Mouse (Mus musculus) lung, postnatal 0 days (tissue): ENCODE results near the gene Sh3glb1. TPM values are rescaled to one million over a fixed set of nuclear protein-coding genes. Genes with fewer than 3 reads are reported as not detected.
"Not testable (repeated sequence)": the region's sequence is repeated elsewhere in the genome, so short reads cannot be mapped to it uniquely, and the experiment has no call there.

ENCODE experiments used
- ATAC-seq: fragments of 200-750 bp; cut with Nextera tagmentation; 2 replicates; pipeline ENCODE4 v1.8.0; 2017; ENCODE audit warnings: moderate library complexity
- DNase-seq: peaks from one replicate; pipeline ENCODE4 v3.0.0-alpha.2; 2016; ENCODE audit warnings: low spot score
- H3K27ac ChIP-seq: fragments of 300-500 bp; sonication (generic); 2 replicates; pipeline ENCODE4 v1.5.1; 2014; ENCODE audit warnings: antibody characterized with exemption, mild to moderate bottlenecking, low read length, mixed read lengths
- H3K27me3 ChIP-seq: fragments of 300-500 bp; sonication (generic); replicated peaks from 2 replicates; pipeline ENCODE4 v1.6.1; 2014; ENCODE audit warnings: low read length, mixed read lengths; ENCODE audit not compliant: insufficient read depth
- H3K36me3 ChIP-seq: fragments of 300-500 bp; sonication (generic); 2 replicates; pipeline ENCODE4 v1.6.1; 2014; ENCODE audit warnings: low read length, mixed read lengths; ENCODE audit not compliant: insufficient read depth
- H3K4me1 ChIP-seq: fragments of 300-500 bp; sonication (generic); 2 replicates; pipeline ENCODE4 v1.6.1; 2014; ENCODE audit warnings: antibody characterized with exemption, low read depth, low read length, mixed read lengths; ENCODE audit not compliant: insufficient read depth
- H3K4me2 ChIP-seq: fragments of 300-500 bp; sonication (generic); replicated peaks from 2 replicates; pipeline ENCODE4 v1.6.1; 2014; ENCODE audit warnings: low read depth, mild to moderate bottlenecking, low read length, moderate library complexity, mixed read lengths
- H3K4me3 ChIP-seq: fragments of 300-500 bp; sonication (generic); 2 replicates; pipeline ENCODE4 v1.5.1; 2014; ENCODE audit warnings: low read depth, low read length
- H3K9ac ChIP-seq: fragments of 300-500 bp; sonication (generic); replicated peaks from 2 replicates; pipeline ENCODE4 v1.6.1; 2014; ENCODE audit warnings: low read depth, mild to moderate bottlenecking
- H3K9me3 ChIP-seq: fragments of 300-500 bp; sonication (generic); 2 replicates; pipeline ENCODE4 v1.6.1; 2016; ENCODE audit warnings: low read length, mixed read lengths
- CTCF ChIP-seq: IDR thresholded peaks from 2 replicates; pipeline ENCODE4 v1.5.1; 2016; ENCODE audit warnings: antibody characterized with exemption, mild to moderate bottlenecking
- EP300 ChIP-seq: IDR thresholded peaks from 2 replicates; pipeline ENCODE4 v1.6.1; 2016; ENCODE audit warnings: antibody characterized with exemption, mild to moderate bottlenecking, control low read depth
- WGBS: fragments of 180-500 bp; shearing (Covaris S2); extraction: QIAGEN DNeasy Blood & Tissue Kit; methylation state at CpG from one replicate; pipeline ENCODE4 v1.1.7; 2014; 5-methylcytosine and 5-hydroxymethylcytosine counted together
- polyA plus RNA-seq: library from polyadenylated mRNA; unstranded; fragments of >200 nt; fragmentation: Nextera tagmentation; extraction: Ambion mirVana; gene quantifications from 2 replicates; pipeline ENCODE4 v1.2.1, GENCODE M21; 2015

The Sh3glb1 gene
- polyA plus RNA-seq: 173 and 175 TPM in 2 replicates

DNA sequence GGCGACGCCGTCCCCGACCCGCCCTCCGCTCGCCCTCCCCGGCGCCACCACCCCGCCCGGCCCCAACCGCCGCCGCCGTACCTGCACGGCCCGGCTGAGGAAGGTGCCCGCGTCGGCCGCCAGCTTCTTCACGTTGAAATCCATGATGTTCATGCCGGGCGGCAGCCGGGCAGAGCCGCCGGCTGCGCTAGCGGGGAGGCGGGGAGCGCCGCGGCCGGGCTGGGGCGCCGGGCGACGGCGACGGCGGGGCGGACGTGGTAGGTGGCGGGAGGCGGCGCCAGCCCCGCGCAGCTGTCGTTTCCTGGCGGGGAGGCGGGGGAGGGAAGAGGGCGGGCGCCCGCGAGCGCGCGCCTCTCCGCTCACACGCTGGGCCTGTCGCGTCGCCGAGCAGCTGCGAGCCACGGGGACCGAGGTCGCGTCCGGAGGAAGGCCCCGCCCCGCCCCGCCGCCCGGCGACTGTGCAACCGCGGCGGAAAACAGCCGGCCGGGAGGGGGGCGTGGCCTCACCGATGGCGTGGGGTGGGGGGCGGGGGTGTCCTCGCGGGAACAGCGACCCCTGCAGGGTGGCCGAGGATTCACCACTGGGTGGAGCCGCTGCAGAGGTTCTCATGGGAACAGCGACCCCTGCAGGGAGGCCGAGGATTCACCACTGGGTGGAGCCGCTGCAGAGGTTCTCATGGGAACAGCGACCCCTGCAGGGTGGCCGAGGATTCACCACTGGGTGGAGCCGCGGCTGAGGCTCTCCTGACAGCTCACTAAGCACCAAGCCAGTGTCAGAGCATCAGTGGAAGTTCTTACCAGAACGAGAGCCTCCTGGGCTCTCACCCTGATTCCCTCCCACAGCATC lies at the start of gene Sh3glb1:
Sh3glb1 (minus strand) TSS at position 435 of the 847 bp plus-strand sequence.
- H3K9me3 ChIP-seq: no peaks in the 10 kb centered on the region
- H3K9ac ChIP-seq: peak within 1 kb of the TSS; percentile 88
- no peaks in the 10 kb centered on the region for H3K27me3 ChIP-seq
- ATAC-seq: peak; percentile 90
- H3K36me3 ChIP-seq: no peaks in the 10 kb centered on the region
- WGBS: 1% methylated on average over 52 of the region's 98 CpGs
- TF ChIP-seq CTCF (peak; percentile 99), EP300 (peak; percentile 14; the same call in 1 of the 2 replicates)
- peak within 1 kb of the TSS; percentile 100 for H3K27ac ChIP-seq
- peak within 1 kb of the TSS; percentile 79 for H3K4me2 ChIP-seq
- DNase-seq: peak; percentile 95
- peak within 1 kb of the TSS; percentile 83 for H3K4me3 ChIP-seq
- H3K4me1 ChIP-seq: peaks cover 18% of the 10 kb centered on the region; the same call in 1 of the 2 replicates

DNA sequence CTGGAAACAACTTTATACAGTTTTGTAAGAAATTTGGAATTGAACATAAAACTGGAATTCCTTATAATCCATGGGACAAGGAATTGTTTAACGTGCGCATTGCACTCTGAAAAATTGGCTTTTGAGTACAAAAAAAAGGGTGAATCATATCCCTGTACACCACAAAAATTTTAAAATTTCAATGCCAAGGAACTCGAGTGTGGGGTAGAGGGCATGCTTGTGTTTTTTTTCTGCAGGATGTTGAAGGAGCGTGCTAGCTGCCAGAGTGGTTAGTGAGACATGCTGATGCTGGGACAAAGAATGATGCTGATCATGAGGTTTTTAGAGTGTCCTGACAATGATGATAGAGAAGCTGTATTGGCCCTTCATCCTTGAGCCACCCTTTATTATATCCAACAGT lies 45.0 kb upstream of the Sh3glb1 start:
- Histone ChIP-seq H3K4me3 (no peak overlapping the region), H3K4me1 (no peaks in the 10 kb centered on the region; the same call in 1 of the 2 replicates), H3K27me3 (no peaks in the 10 kb centered on the region), H3K9me3 (no peaks in the 10 kb centered on the region), H3K9ac (no peak overlapping the region), H3K27ac (no peak overlapping the region), H3K36me3 (no peaks in the 10 kb centered on the region), H3K4me2 (no peak overlapping the region)
- no peak for TF ChIP-seq CTCF
- TF ChIP-seq EP300: no peak
- no peak for ATAC-seq
- DNase-seq: no peak
- 83% methylated on average over 4 of the region's 4 CpGs for WGBS

- Histone ChIP-seq H3K27me3 (no peaks in the 10 kb centered on the region), H3K9me3 (no peaks in the 10 kb centered on the region), H3K4me2 (0 out of 2 replicates have a peak overlapping the region, but pooled peaks have one; percentile 6), H3K9ac (no peak overlapping the region), H3K4me3 (no peak overlapping the region), H3K27ac (no peak overlapping the region), H3K36me3 (no peaks in the 10 kb centered on the region), H3K4me1 (no peaks in the 10 kb centered on the region; the same call in 1 of the 2 replicates)
- peak; percentile 49 for ATAC-seq
- TF ChIP-seq EP300 (no peak), CTCF (no peak)
- DNase-seq: peak; percentile 62
- 30% methylated on average over 6 of the region's 6 CpGs for WGBS
Observed at GRCm38 (mm10) chr3:144761454-144761853, 41.3 kb upstream of the Sh3glb1 start.

DNA sequence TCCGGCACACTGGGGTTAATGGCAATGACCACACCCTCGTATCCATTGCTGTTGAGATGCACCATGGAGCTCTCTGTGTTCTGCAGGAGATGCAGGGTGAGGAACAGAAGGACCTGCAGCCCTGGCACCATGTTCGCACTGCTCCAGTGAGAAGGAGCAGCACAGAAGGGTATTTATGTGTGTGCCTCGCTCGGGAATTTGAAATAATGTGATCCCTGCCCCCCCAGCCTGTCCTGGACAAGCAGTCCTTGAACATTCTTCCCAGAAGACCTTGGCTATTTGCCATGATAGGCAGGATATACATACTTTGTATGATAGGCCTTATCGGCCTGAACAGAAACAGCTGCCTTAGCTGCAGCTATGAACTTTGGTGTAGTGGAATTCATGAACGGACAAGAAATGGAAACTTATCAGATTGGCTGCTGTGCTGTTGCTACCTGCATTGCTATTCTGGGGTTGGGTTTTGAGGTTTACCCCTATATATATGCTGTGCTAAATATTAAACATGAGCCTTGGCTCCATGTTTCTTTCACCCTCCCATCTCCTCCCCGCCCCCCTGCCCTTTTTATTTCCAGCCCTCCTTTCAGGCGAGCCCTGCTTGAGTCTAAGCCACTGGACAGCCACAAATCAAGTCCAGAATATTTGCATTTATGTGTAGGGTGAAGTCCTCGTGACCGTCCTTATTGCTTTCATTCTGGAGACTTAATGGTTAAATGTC lies 40.6 kb upstream of the Sh3glb1 start, which contains the start of gene Clca3a1:
Clca3a1 (minus strand) TSS at position 386 of the 718 bp plus-strand sequence.
- TF ChIP-seq EP300: peak; percentile 95
- no peak for TF ChIP-seq CTCF
- Histone ChIP-seq H3K27me3 (no peaks in the 10 kb centered on the region), H3K4me3 (peak within 1 kb of the TSS; percentile 8; the same call in 1 of the 2 replicates), H3K27ac (peak within 1 kb of the TSS; percentile 20), H3K36me3 (no peaks in the 10 kb centered on the region), H3K4me1 (no peaks in the 10 kb centered on the region; the same call in 1 of the 2 replicates), H3K9ac (no peak within 1 kb of the TSS), H3K9me3 (no peaks in the 10 kb centered on the region), H3K4me2 (peak within 1 kb of the TSS; percentile 17)
- ATAC-seq: peak; percentile 90
- WGBS: 29% methylated on average over 10 of the region's 11 CpGs
- peak; percentile 81 for DNase-seq

DNA sequence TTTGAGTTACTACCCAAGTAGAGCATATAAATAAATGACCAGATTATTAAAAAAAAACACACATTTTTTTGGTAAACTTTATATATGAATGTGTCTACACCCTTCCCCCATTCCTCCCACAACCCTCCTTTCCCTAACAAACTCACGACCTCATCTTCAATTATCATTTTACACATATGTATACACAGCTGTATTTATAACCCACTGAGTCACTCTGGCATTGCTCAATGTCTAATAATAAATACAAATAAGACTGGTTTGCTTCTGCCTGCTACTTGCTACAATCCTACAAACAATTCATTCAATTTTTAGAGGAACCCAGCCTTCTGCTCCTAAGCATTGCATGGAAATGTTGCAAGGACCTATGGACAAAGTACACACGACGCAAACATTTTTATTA lies 39.6 kb upstream of the Sh3glb1 start:
- H3K36me3 ChIP-seq: no peaks in the 10 kb centered on the region
- H3K9ac ChIP-seq: no peak overlapping the region
- H3K9me3 ChIP-seq: no peaks in the 10 kb centered on the region
- DNase-seq (peak; percentile 17), ATAC-seq (no peak)
- 61% methylated on average over 3 of the region's 3 CpGs for whole genome bisulfite sequencing
- no peaks in the 10 kb centered on the region; the same call in 1 of the 2 replicates for H3K4me1 ChIP-seq
- TF ChIP-seq EP300: no peak
- no peak for TF ChIP-seq CTCF
- H3K27ac ChIP-seq: no peak overlapping the region
- no peaks in the 10 kb centered on the region for H3K27me3 ChIP-seq
- H3K4me3 ChIP-seq: no peak overlapping the region
- H3K4me2 ChIP-seq: peak overlapping the region; percentile 25; the same call in 1 of the 2 replicates

DNA sequence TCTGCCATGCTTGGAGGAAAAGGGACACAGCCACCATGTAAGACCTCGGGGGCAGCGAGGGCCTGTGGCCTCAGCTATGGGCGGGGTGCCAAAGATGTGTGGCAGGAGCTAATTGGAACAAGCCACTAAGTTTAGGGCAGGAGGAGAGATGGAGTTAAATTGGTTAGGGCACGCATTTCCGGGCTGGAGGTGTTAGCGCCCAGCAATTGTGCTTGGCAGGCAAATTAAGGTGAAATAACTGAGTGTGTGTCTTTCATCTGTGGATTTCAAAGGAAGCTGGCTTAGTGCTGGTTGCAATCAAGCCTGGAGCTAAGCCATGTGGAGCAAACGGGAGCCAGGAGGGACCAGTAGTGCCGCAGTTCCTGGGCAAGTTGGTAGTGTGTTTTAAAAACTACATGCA lies 36.0 kb upstream of the Sh3glb1 start:
- not testable (repeated sequence) for H3K4me3 ChIP-seq, H3K36me3 ChIP-seq, H3K9ac ChIP-seq, H3K4me2 ChIP-seq, H3K27ac ChIP-seq, DNase-seq, H3K4me1 ChIP-seq, H3K27me3 ChIP-seq, H3K9me3 ChIP-seq, ATAC-seq
- 82% methylated on average over 8 of the region's 8 CpGs for WGBS
